Mouse (Mus musculus) liver, postnatal 0 days (tissue): Measurements from ENCODE around the gene Gnl1. TPM values are rescaled to one million over a fixed set of nuclear protein-coding genes. Genes with fewer than 3 reads are reported as not detected.

ENCODE experiments used
- ATAC-seq: fragments of 200-750 bp; cut with Nextera tagmentation; 2 replicates; pipeline ENCODE4 v1.8.0; 2017; ENCODE audit warnings: mild to moderate bottlenecking, moderate library complexity
- DNase-seq: peaks from one replicate; pipeline ENCODE4 v3.0.0-alpha.2; 2016
- H3K27ac ChIP-seq: fragments of 300-500 bp; sonication (generic); 2 replicates; pipeline ENCODE4 v1.5.1; 2014; ENCODE audit warnings: antibody characterized with exemption, moderate library complexity, mild to moderate bottlenecking, low read depth
- H3K27me3 ChIP-seq: fragments of 300-500 bp; sonication (generic); 2 replicates; pipeline ENCODE4 v1.6.1; 2014; ENCODE audit warnings: low read length, control low read depth, mixed read lengths; ENCODE audit not compliant: insufficient read depth
- H3K36me3 ChIP-seq: fragments of 300-500 bp; sonication (generic); replicated peaks from 2 replicates; pipeline ENCODE4 v1.6.1; 2014; ENCODE audit warnings: mild to moderate bottlenecking, control low read depth, low read length, moderate library complexity, mixed read lengths; ENCODE audit not compliant: insufficient read depth
- H3K4me1 ChIP-seq: fragments of 300-500 bp; sonication (generic); 2 replicates; pipeline ENCODE4 v1.6.1; 2014; ENCODE audit warnings: antibody characterized with exemption, mild to moderate bottlenecking, control low read depth; ENCODE audit not compliant: insufficient read depth
- H3K4me2 ChIP-seq: fragments of 300-500 bp; sonication (generic); 2 replicates; pipeline ENCODE4 v1.6.1; 2014; ENCODE audit warnings: low read depth, mild to moderate bottlenecking, low read length, moderate library complexity, mixed read lengths
- H3K4me3 ChIP-seq: fragments of 300-500 bp; sonication (generic); 2 replicates; pipeline ENCODE4 v1.5.1; 2014; ENCODE audit warnings: low read depth, low read length
- H3K9ac ChIP-seq: fragments of 300-500 bp; sonication (generic); replicated peaks from 2 replicates; pipeline ENCODE4 v1.6.1; 2014; ENCODE audit warnings: mild to moderate bottlenecking, moderate library complexity
- H3K9me3 ChIP-seq: fragments of 300-500 bp; sonication (generic); 2 replicates; pipeline ENCODE4 v1.6.1; 2016; ENCODE audit warnings: mild to moderate bottlenecking, control low read depth, low read length, mixed read lengths
- CTCF ChIP-seq: sonication (generic); IDR thresholded peaks from 2 replicates; pipeline ENCODE4 v1.5.1; 2016; ENCODE audit warnings: antibody characterized with exemption, low read depth
- EP300 ChIP-seq: IDR thresholded peaks from 2 replicates; pipeline ENCODE4 v1.6.1; 2016; ENCODE audit warnings: antibody characterized with exemption, low read depth, mild to moderate bottlenecking
- WGBS: fragments of 180-500 bp; shearing (Covaris S2); extraction: QIAGEN DNeasy Blood & Tissue Kit; methylation state at CpG from one replicate; pipeline ENCODE4 v1.1.7; 2014; ENCODE audit not compliant: insufficient replicate concordance; 5-methylcytosine and 5-hydroxymethylcytosine counted together
- polyA plus RNA-seq: library from polyadenylated mRNA; unstranded; fragments of >200 nt; fragmentation: Nextera tagmentation; extraction: Ambion mirVana; gene quantifications from 2 replicates; pipeline ENCODE4 v1.2.1, GENCODE M21; 2015

Gnl1 gene
- polyA plus RNA-seq, 1 experiment from 2014 or later: 10.8 TPM

DNA sequence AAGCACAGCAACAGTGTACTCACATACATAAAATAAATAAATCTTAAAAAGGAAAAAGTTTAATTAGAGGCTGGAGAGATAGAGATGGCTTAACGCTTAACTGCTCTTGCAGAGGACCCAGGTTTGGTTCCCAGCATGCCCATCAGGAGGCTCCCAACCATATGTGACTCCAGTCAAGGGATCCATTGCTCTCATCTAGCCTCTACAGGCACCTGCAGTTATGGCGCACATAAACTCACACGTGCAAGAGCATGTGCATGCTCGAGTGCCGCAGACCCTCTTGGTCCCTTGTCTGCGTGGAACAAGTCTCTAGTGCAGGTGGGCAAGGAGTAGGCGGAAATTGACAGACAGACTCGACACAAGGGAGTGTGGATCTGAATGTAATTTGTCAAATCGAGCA, 42.4 kb downstream of the Gnl1 start:
- Histone ChIP-seq H3K9me3 (peaks cover under 1% of the 10 kb centered on the region; the same call in 1 of the 2 replicates), H3K4me1 (peaks cover 43% of the 10 kb centered on the region)
- DNase-seq: no peak

DNA sequence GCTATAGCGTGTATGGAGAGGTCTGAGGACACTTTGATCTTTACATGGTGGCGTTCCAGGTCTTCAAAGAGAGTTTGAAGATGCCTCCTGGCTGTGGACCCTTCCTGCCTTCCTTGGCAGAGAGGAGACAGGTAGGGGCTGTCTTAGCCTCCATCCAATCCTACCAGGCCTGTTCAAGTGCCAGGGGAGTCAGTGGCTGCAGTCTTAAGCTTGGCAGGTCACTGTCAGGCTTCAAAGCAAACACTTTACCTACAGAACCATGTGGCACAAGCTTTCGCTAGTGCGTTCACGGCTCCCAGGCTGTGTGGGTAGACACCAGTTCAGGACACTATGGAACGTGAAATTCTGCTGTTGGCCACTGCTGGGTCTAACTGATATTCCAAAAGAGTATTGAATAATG, 43.3 kb downstream of the Gnl1 start:
- no peak overlapping the region for H3K9ac ChIP-seq
- H3K27ac ChIP-seq: peak overlapping the region; percentile 82
- H3K9me3 ChIP-seq: no peaks in the 10 kb centered on the region
- H3K4me2 ChIP-seq: no peak overlapping the region
- TF ChIP-seq CTCF (no peak), EP300 (no peak)
- no peak overlapping the region for H3K4me3 ChIP-seq
- H3K36me3 ChIP-seq: peaks cover 3% of the 10 kb centered on the region
- 90% methylated on average over 6 of the region's 6 CpGs for WGBS
- ATAC-seq (no peak), DNase-seq (no peak)
- H3K27me3 ChIP-seq: no peaks in the 10 kb centered on the region
- peaks cover 39% of the 10 kb centered on the region for H3K4me1 ChIP-seq

More for the DNA sequence above, 42.4 kb downstream of the Gnl1 start:
- no peak overlapping the region for H3K4me3 ChIP-seq
- peak overlapping the region; percentile 97; the same call in 1 of the 2 replicates for H3K27ac ChIP-seq
- no peaks in the 10 kb centered on the region for H3K27me3 ChIP-seq
- ATAC-seq: no peak
- WGBS: 85% methylated on average over 9 of the region's 9 CpGs
- H3K4me2 ChIP-seq: no peak overlapping the region
- H3K9ac ChIP-seq: no peak overlapping the region
- TF ChIP-seq CTCF (no peak), EP300 (no peak)
- peaks cover 11% of the 10 kb centered on the region for H3K36me3 ChIP-seq

- peak overlapping the region; percentile 14; the same call in 1 of the 2 replicates for H3K4me3 ChIP-seq
- no peak for TF ChIP-seq CTCF
- peak; percentile 65; the same call in 1 of the 2 replicates for TF ChIP-seq EP300
- no peaks in the 10 kb centered on the region for H3K9me3 ChIP-seq
- H3K27ac ChIP-seq: peak overlapping the region; percentile 82
- no peaks in the 10 kb centered on the region for H3K27me3 ChIP-seq
- peak overlapping the region; percentile 50; the same call in 1 of the 2 replicates for H3K9ac ChIP-seq
- 53% methylated on average over 9 of the region's 9 CpGs for WGBS
- H3K4me1 ChIP-seq: peaks cover 34% of the 10 kb centered on the region
- no peaks in the 10 kb centered on the region for H3K36me3 ChIP-seq
- peak overlapping the region; percentile 52 for H3K4me2 ChIP-seq
- DNase-seq (peak; percentile 57), ATAC-seq (peak; percentile 45)
Measured at GRCm38 (mm10) chr17:36023710-36024654, 44.3 kb downstream of the Gnl1 start.

- no peak for ATAC-seq
- H3K36me3 ChIP-seq: no peaks in the 10 kb centered on the region
- H3K27ac ChIP-seq: no peak overlapping the region
- DNase-seq: no peak
- H3K4me1 ChIP-seq: peaks cover 34% of the 10 kb centered on the region
- 73% methylated on average over 5 of the region's 5 CpGs for WGBS
- H3K9me3 ChIP-seq: no peaks in the 10 kb centered on the region
- H3K4me2 ChIP-seq: no peak overlapping the region
- H3K9ac ChIP-seq: no peak overlapping the region
- no peak overlapping the region for H3K4me3 ChIP-seq
- H3K27me3 ChIP-seq: no peaks in the 10 kb centered on the region
- no peak for TF ChIP-seq CTCF
- TF ChIP-seq EP300: no peak
Measured at GRCm38 (mm10) chr17:36025197-36025596, 45.5 kb downstream of the Gnl1 start.

DNA sequence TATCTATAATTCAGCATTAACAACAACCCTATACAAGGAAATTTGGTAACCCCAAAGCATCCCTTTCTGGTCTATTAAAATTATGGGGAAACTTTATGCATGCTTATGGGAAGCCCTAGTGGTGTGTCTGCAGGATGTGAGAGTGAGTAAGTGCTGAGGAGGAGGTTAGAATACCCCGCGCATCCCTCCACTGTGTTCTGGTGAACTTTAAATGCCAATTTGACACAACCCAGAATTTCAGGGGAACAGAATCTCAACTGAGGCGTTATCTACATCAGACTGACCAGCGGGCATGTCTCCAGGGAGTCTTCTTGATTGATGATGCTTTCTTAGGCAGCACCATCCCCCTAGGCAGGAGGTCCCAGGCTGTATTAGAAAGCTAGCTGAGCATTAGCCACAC, 46.2 kb downstream of the Gnl1 start:
- Histone ChIP-seq H3K9me3 (no peaks in the 10 kb centered on the region), H3K27me3 (no peaks in the 10 kb centered on the region), H3K4me2 (no peak overlapping the region), H3K4me3 (no peak overlapping the region), H3K27ac (no peak overlapping the region), H3K4me1 (peaks cover 41% of the 10 kb centered on the region), H3K9ac (no peak overlapping the region), H3K36me3 (no peaks in the 10 kb centered on the region)
- DNase-seq (no peak), ATAC-seq (no peak)
- TF ChIP-seq EP300 (no peak), CTCF (no peak)
- 85% methylated on average over 4 of the region's 4 CpGs for WGBS

DNA sequence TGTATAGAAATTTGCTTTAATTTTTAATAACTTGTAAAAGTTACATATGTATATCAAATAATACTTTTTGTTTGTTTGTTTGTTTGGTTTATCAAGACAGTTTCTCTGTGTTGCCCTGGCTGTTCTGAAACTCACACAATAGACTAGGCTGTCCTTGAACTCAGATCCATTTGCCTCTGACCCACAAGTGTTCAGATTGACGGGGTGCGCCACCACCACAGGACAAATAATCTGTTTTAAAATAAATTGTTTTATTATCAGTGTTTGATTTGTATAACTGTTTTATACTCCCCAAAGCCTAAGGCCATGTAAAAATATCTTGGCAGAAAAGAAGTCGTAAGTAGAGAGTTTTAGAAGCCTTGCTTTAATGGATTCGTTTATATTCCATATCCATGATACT, 48.0 kb downstream of the Gnl1 start:
- TF ChIP-seq EP300 (no peak), CTCF (no peak)
- Histone ChIP-seq H3K27ac (no peak overlapping the region), H3K4me3 (no peak overlapping the region), H3K4me1 (peaks cover 40% of the 10 kb centered on the region), H3K36me3 (no peaks in the 10 kb centered on the region), H3K9ac (no peak overlapping the region), H3K9me3 (no peaks in the 10 kb centered on the region), H3K27me3 (no peaks in the 10 kb centered on the region), H3K4me2 (no peak overlapping the region)
- DNase-seq (no peak), ATAC-seq (no peak)
- 88% methylated on average over 4 of the region's 4 CpGs for WGBS
